In the genomic region with DNA sequence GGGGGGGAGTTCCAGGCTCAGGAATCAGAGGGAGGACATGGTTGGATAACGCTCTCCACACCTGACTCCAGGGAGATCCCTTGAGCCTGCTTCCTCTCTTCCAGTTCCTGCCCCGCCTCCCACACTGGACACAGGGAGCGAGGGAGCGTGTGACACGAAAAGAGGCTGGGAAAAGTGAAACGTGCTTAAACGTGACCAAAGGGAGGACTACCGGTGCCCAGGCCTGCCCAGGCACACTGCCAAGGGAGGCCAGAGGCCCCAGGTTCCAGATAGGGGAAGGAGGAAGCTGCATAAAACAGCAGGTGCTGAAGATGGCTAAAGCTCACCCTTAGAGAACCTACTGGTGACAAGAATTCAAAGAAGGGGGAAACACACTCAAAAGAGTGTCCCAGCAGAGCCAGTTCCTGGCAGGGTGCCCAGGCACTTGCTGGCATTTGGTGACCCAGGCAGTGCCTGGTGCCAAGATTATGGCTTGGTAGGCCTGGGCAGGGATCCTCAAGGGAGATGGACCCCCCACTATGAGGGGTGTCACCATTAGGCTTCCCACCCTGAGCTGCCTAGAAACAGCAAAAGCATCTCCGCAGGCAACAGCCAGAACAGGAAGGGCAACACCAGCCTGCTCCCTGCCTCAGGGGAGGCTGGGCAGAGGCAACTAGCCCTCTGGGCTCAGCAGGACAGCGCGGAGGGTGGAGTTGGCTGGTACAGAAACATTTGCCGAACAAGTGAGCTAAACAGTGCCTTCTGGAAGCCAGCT, we compare ENCODE assay signal across 9 mouse cellular contexts. TPM values are rescaled to one million over a fixed set of nuclear protein-coding genes. Genes with fewer than 3 reads are reported as not detected.
DNase-seq lines count a peak whose midpoint lies in the region; ATAC-seq and TF ChIP-seq lines count a peak whose summit lies in the region.
"Had no signal": no experiment of that assay in that cellular context is flagged by ENCODE, and none has a peak within 500 bp of the region (broad histone marks: within the 10 kb centered on the region; RNA-seq: fewer than 3 reads in every experiment).

No protein-coding gene starts in this region.

- TF ChIP-seq POLR2A in kidney, adult 2 months (IDR thresholded peaks at IDR 0.05; ENCODE audit: low read depth, low read length): no peak

- H3K4me2 ChIP-seq in embryonic facial prominence, embryonic 14.5 days (ENCODE audit: low read depth, low read length): no peak overlapping the region; the same call in 1 of the 2 replicates
- H3K4me2 ChIP-seq in forebrain, embryonic 16.5 days (ENCODE audit: low read length): peak overlapping the region; percentile 88

- peaks cover 35% of the 10 kb centered on the region for H3K27me3 ChIP-seq in embryonic facial prominence, embryonic 14.5 days (replicated peaks; ENCODE audit: control insufficient read depth, insufficient read depth, low read length)
- H3K27me3 ChIP-seq in embryonic facial prominence, embryonic 10.5 days (replicated peaks; ENCODE audit: low read depth, poor library complexity, severe bottlenecking): peaks cover 75% of the 10 kb centered on the region
- peaks cover 14% of the 10 kb centered on the region; the same call in 1 of the 2 replicates for H3K27me3 ChIP-seq in forebrain, embryonic 16.5 days (replicated peaks; ENCODE audit: control insufficient read depth, insufficient read depth, low read length)
- no peaks in the 10 kb centered on the region for H3K27me3 ChIP-seq in kidney, adult 2 months (replicated peaks; ENCODE audit: control insufficient read depth, insufficient read depth, low read length)

- ATAC-seq in embryonic facial prominence, embryonic 14.5 days (ENCODE audit: low read depth): peak; percentile 38; the same call in 1 of the 2 replicates
- peak; percentile 2; the same call in 1 of the 2 replicates for ATAC-seq in forebrain, embryonic 16.5 days
- ATAC-seq in megakaryocyte-erythroid progenitor cell, adult 5-6 weeks (replicated peaks; ENCODE audit: low FRiP score, low TSS enrichment, poor library complexity, severe bottlenecking): no peak

- no peak overlapping the region for H3K27ac ChIP-seq in embryonic facial prominence, embryonic 14.5 days (replicated peaks; ENCODE audit: low read depth, low read length)
- H3K27ac ChIP-seq in embryonic facial prominence, embryonic 10.5 days (replicated peaks): no peak overlapping the region
- H3K27ac ChIP-seq in forebrain, embryonic 16.5 days (ENCODE audit: low read length): no peak overlapping the region
- H3K27ac ChIP-seq in kidney, adult 2 months (ENCODE audit: insufficient read depth, low read depth, low read length): peak overlapping the region; percentile 18
- H3K27ac ChIP-seq: liver, embryonic 14.5 days had no signal

- H3K9ac ChIP-seq in embryonic facial prominence, embryonic 14.5 days (ENCODE audit: low read depth, low read length): no peak overlapping the region
- peak overlapping the region; percentile 72 for H3K9ac ChIP-seq in forebrain, embryonic 16.5 days (replicated peaks; ENCODE audit: low read depth, low read length)
- H3K9ac ChIP-seq: liver, embryonic 14.5 days had no signal

- H3K4me1 ChIP-seq in embryonic facial prominence, embryonic 14.5 days (ENCODE audit: control insufficient read depth, insufficient read depth, low read length): peaks cover 10% of the 10 kb centered on the region; the same call in 1 of the 2 replicates
- peaks cover 33% of the 10 kb centered on the region for H3K4me1 ChIP-seq in embryonic facial prominence, embryonic 10.5 days
- peaks cover 43% of the 10 kb centered on the region for H3K4me1 ChIP-seq in forebrain, embryonic 16.5 days (replicated peaks; ENCODE audit: control insufficient read depth, insufficient read depth, low read length)
- peaks cover 8% of the 10 kb centered on the region for H3K4me1 ChIP-seq in kidney, adult 2 months (ENCODE audit: control insufficient read depth, insufficient read depth, low read length)

- 33% methylated on average over 11 of the region's 12 CpGs for WGBS in embryonic facial prominence, embryonic 14.5 days
- 50% methylated on average over 12 of the region's 12 CpGs for WGBS in embryonic facial prominence, embryonic 10.5 days
- 29% methylated on average over 11 of the region's 12 CpGs for WGBS in forebrain, embryonic 16.5 days
- 42% methylated on average over 12 of the region's 12 CpGs for WGBS in kidney, adult 2 months

- TF ChIP-seq CTCF in kidney, adult 2 months (conservative IDR thresholded peaks at IDR 0.05; ENCODE audit: insufficient read depth, insufficient read length, low read depth, low read length): no peak

- DNase-seq in embryonic facial prominence, embryonic 14.5 days (ENCODE audit: low spot score): peak; percentile 50
- DNase-seq in embryonic facial prominence, embryonic 10.5 days (ENCODE audit: low spot score): no peak
- DNase-seq in adrenal gland, postnatal 10 days: peak; percentile 86
- DNase-seq in kidney, adult 2 months: peak; percentile 57
- DNase-seq in left cerebral cortex, postnatal 14 days (ENCODE audit: low spot score in 2 of 2): peak; percentile 76 to 80
- DNase-seq in right cerebral cortex, postnatal 25 days: peak; percentile 54

- H3K36me3 ChIP-seq in embryonic facial prominence, embryonic 14.5 days (ENCODE audit: control insufficient read depth, insufficient read depth, low read length): no peaks in the 10 kb centered on the region
- H3K36me3 ChIP-seq in embryonic facial prominence, embryonic 10.5 days (replicated peaks): no peaks in the 10 kb centered on the region
- no peaks in the 10 kb centered on the region for H3K36me3 ChIP-seq in forebrain, embryonic 16.5 days (ENCODE audit: control insufficient read depth, insufficient read depth)
- H3K36me3 ChIP-seq in kidney, adult 2 months (ENCODE audit: control insufficient read depth, insufficient read depth, low read length): no peaks in the 10 kb centered on the region

- H3K9me3 ChIP-seq in embryonic facial prominence, embryonic 14.5 days (ENCODE audit: control insufficient read depth, low read length): no peaks in the 10 kb centered on the region
- no peaks in the 10 kb centered on the region for H3K9me3 ChIP-seq in embryonic facial prominence, embryonic 10.5 days
- H3K9me3 ChIP-seq in forebrain, embryonic 16.5 days (ENCODE audit: control insufficient read depth, low read length): no peaks in the 10 kb centered on the region

- no peak overlapping the region for H3K4me3 ChIP-seq in embryonic facial prominence, embryonic 14.5 days (ENCODE audit: low read depth, low read length)
- H3K4me3 ChIP-seq in embryonic facial prominence, embryonic 10.5 days: no peak overlapping the region
- H3K4me3 ChIP-seq in forebrain, embryonic 16.5 days (replicated peaks; ENCODE audit: low read length): peak overlapping the region; percentile 57
- H3K4me3 ChIP-seq in kidney, adult 2 months (ENCODE audit: insufficient read depth, low read depth, low read length): peak overlapping the region; percentile 34; the same call in 1 of the 2 replicates

- intact Hi-C loops in left cerebral cortex, postnatal 14 days (cut with DNase I): no loop called here

RNA-seq across cellular contexts. Expression of a gene that starts 2.3 kb away (rescaled TPM):
- 1.5 and 1.8 TPM in 2 replicates for polyA plus RNA-seq in embryonic facial prominence, embryonic 14.5 days (2014; fragmentation: Nextera tagmentation; extraction: Ambion mirVana)
- 0.28 and 0.65 TPM in 2 replicates for polyA plus RNA-seq in embryonic facial prominence, embryonic 10.5 days (2016; fragmentation: Nextera tagmentation; extraction: Ambion mirVana)
- total RNA-seq in adrenal gland, postnatal 10 days (2021): 10 to 100 TPM; 70.4 to 83.0 TPM
- 21.3 and 21.5 TPM in 2 replicates for polyA plus RNA-seq in forebrain, embryonic 16.5 days (2015; fragmentation: Nextera tagmentation; extraction: Ambion mirVana)
- polyA plus RNA-seq in kidney, adult 2 months (2012; rRNA removed): 13.5 and 16.6 TPM in 2 replicates
- 100 to 1,000 TPM; 169 to 185 TPM for total RNA-seq in left cerebral cortex, postnatal 14 days (2021)
- total RNA-seq in megakaryocyte-erythroid progenitor cell, adult 5-6 weeks (2014; fragmentation: Nextera tagmentation): not detected in 2 replicates
- total RNA-seq in megakaryocyte-erythroid progenitor cell, adult 5-6 weeks (2017): not detected in 2 replicates

RNA-seq across cellular contexts. Expression of a gene that starts 39.7 kb away (rescaled TPM):
- polyA plus RNA-seq in embryonic facial prominence, embryonic 14.5 days (2014; fragmentation: Nextera tagmentation; extraction: Ambion mirVana): 151 and 157 TPM in 2 replicates
- polyA plus RNA-seq in embryonic facial prominence, embryonic 10.5 days (2016; fragmentation: Nextera tagmentation; extraction: Ambion mirVana): 0.49 and 1.4 TPM in 2 replicates
- 1 to 10 TPM; 4.2 to 5.0 TPM for total RNA-seq in adrenal gland, postnatal 10 days (2021)
- polyA plus RNA-seq in forebrain, embryonic 16.5 days (2015; fragmentation: Nextera tagmentation; extraction: Ambion mirVana): 0.24 TPM in 1 of 2 replicates, not detected in the other
- polyA plus RNA-seq in kidney, adult 2 months (2012; rRNA removed): 0.12 and 0.89 TPM in 2 replicates
- not detected for total RNA-seq in left cerebral cortex, postnatal 14 days (2021)
- not detected in 2 replicates for total RNA-seq in megakaryocyte-erythroid progenitor cell, adult 5-6 weeks (2014; fragmentation: Nextera tagmentation)
- not detected in 2 replicates for total RNA-seq in megakaryocyte-erythroid progenitor cell, adult 5-6 weeks (2017)

RNA-seq across cellular contexts. Expression of a gene that starts 51.0 kb away (rescaled TPM):
- 23.3 and 27.0 TPM in 2 replicates for polyA plus RNA-seq in embryonic facial prominence, embryonic 14.5 days (2014; fragmentation: Nextera tagmentation; extraction: Ambion mirVana)
- 0.96 and 0.99 TPM in 2 replicates for polyA plus RNA-seq in embryonic facial prominence, embryonic 10.5 days (2016; fragmentation: Nextera tagmentation; extraction: Ambion mirVana)
- 1 to 10 TPM; 1.4 to 2.4 TPM for total RNA-seq in adrenal gland, postnatal 10 days (2021)
- 1.9 and 2.1 TPM in 2 replicates for polyA plus RNA-seq in forebrain, embryonic 16.5 days (2015; fragmentation: Nextera tagmentation; extraction: Ambion mirVana)
- 0.56 TPM in 2 replicates for polyA plus RNA-seq in kidney, adult 2 months (2012; rRNA removed)
- total RNA-seq in left cerebral cortex, postnatal 14 days (2021): 1 to 10 TPM; 5.9 to 6.9 TPM
- total RNA-seq in megakaryocyte-erythroid progenitor cell, adult 5-6 weeks (2014; fragmentation: Nextera tagmentation): 0.77 TPM in 1 of 2 replicates, not detected in the other
- total RNA-seq in megakaryocyte-erythroid progenitor cell, adult 5-6 weeks (2017): 0.84 and 2.4 TPM in 2 replicates

RNA-seq across cellular contexts. Expression of a gene that starts 56.8 kb away (rescaled TPM):
- polyA plus RNA-seq in embryonic facial prominence, embryonic 14.5 days (2014; fragmentation: Nextera tagmentation; extraction: Ambion mirVana): 219 and 223 TPM in 2 replicates
- polyA plus RNA-seq in embryonic facial prominence, embryonic 10.5 days (2016; fragmentation: Nextera tagmentation; extraction: Ambion mirVana): 0.62 and 3.1 TPM in 2 replicates
- total RNA-seq in adrenal gland, postnatal 10 days (2021): 1 to 10 TPM; 2.0 to 9.6 TPM
- 0.32 TPM in 1 of 2 replicates, not detected in the other for polyA plus RNA-seq in forebrain, embryonic 16.5 days (2015; fragmentation: Nextera tagmentation; extraction: Ambion mirVana)
- 0.09 TPM in 1 of 2 replicates, not detected in the other for polyA plus RNA-seq in kidney, adult 2 months (2012; rRNA removed)
- total RNA-seq in left cerebral cortex, postnatal 14 days (2021): not detected
- total RNA-seq in megakaryocyte-erythroid progenitor cell, adult 5-6 weeks (2014; fragmentation: Nextera tagmentation): not detected in 2 replicates
- not detected in 2 replicates for total RNA-seq in megakaryocyte-erythroid progenitor cell, adult 5-6 weeks (2017)

Comparison
In these comparisons a context has a peak if more than half of its experiments do, and no peak if none do; other contexts are left out.
1. RNA of a gene that starts 39.7 kb away (polyA plus RNA-seq): 151 to 157 TPM in embryonic facial prominence, embryonic 14.5 days; 0.49 to 1.4 TPM in embryonic facial prominence, embryonic 10.5 days, 0.12 to 0.89 TPM in kidney, adult 2 months and 0.24 TPM in forebrain, embryonic 16.5 days; every median in the first group is over 10 times any median in the second.
2. H3K4me3 ChIP-seq: peak in forebrain, embryonic 16.5 days (single experiment) and kidney, adult 2 months (single experiment); none in embryonic facial prominence, embryonic 14.5 days (single experiment) and embryonic facial prominence, embryonic 10.5 days (single experiment).